Mouse (Mus musculus) right cerebral cortex, adult 2 months (tissue): ENCODE results near the gene Qrich2.
"Not testable (repeated sequence)": the region's sequence is repeated elsewhere in the genome, so short reads cannot be mapped to it uniquely, and the experiment has no call there.

Experiments used
- DNase-seq, 2 experiments: peaks; one replicate each; pipeline ENCODE4 v3.0.0; 2021 to 2022; ENCODE audit warnings: low spot score in 2 of 2

Qrich2 gene

DNA sequence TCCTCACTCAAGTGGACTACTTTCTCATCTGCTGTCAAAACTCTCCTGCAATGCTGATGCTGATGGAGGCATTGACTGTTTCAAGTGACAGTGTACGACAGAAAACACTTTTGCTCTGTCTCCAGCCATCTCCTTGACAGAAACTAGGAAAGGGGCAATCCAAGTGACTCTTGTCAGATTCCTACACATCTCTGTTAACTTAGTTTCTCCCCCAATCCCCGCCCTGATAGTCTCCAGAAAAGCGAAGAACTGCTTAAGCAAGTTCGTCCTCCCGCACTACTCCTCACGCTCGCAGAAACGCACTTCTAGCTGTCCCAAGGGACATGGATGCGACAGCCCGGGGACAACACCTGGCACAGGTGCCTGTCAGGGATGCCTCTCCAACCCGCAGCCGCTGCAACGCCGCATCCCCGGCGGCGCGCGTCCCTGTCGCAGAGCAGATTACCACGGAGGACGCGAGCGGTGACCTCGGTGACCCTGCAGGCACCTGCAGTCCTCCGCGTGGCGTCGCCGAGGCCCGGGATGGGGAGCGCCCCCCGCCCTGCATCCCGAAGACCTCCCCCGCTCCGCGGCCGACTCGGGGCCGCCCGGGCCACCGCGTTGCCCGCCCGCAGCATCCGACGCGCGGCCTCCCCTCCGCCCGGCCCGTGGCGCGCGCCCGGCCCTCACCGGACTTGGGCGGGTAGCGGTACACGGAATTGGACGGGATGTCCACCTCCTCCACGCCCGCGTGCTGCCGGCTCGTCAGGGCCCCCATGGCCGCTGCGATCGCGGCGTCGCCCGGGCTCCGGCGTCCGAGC, 53.8 kb downstream of the Qrich2 start:
- DNase-seq: peak in 1 of 2 experiments; percentile 15

DNA sequence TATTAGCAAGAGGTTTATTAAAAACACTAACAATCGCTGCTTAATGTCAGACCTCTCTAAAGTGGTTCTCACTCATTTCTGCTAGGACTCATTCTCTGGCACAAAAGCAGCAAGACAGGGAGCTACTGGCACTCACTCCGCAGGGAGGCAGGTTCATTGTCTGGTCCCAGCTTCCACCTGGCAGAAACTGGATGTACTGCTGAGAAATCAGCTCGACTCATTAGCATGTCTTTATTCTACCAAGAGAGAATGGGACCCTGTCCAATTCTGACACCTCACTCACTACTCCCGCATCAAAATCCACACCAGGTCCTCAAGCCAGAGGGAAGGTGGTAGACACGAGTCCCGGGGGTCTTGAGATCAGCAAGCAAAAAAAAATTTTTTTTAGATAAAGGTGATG, 54.5 kb downstream of the Qrich2 start:
- DNase-seq: no peak

DNA sequence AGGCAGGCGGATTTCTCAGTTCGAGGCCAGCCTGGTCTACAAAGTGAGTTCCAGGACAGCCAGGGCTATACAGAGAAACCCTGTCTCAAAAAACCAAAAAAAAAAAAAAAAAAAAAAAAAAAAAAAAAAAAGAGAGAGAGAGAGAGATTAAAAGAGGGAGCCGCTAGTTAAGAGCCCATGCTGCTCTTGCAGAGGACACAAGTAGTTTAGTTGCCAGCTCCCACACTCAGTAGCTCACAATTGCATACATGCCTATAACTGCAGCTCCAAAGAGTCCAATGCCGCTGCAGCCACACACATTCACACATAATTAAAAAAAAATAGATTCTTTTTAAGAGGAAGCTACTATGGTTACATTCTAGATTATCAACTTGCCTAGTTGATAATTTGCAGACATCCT, 55.6 kb downstream of the Qrich2 start:
- not testable (repeated sequence) for DNase-seq

- DNase-seq: no peak
These were observed 57.0 kb downstream of the Qrich2 start for GRCm38 (mm10) chr11:116409008-116409407.

- peak; percentile 35 to 39 for DNase-seq
These were observed 59.8 kb downstream of the Qrich2 start for GRCm38 (mm10) chr11:116406231-116406728.

GRCm38 (mm10) chr11:116405601-116406000, 60.4 kb downstream of the Qrich2 start:
- no peak for DNase-seq

GRCm38 (mm10) chr11:116400560-116400959, 65.5 kb downstream of the Qrich2 start:
- no peak for DNase-seq

GRCm38 (mm10) chr11:116398348-116398677, 67.7 kb downstream of the Qrich2 start:
- DNase-seq: no peak

DNA sequence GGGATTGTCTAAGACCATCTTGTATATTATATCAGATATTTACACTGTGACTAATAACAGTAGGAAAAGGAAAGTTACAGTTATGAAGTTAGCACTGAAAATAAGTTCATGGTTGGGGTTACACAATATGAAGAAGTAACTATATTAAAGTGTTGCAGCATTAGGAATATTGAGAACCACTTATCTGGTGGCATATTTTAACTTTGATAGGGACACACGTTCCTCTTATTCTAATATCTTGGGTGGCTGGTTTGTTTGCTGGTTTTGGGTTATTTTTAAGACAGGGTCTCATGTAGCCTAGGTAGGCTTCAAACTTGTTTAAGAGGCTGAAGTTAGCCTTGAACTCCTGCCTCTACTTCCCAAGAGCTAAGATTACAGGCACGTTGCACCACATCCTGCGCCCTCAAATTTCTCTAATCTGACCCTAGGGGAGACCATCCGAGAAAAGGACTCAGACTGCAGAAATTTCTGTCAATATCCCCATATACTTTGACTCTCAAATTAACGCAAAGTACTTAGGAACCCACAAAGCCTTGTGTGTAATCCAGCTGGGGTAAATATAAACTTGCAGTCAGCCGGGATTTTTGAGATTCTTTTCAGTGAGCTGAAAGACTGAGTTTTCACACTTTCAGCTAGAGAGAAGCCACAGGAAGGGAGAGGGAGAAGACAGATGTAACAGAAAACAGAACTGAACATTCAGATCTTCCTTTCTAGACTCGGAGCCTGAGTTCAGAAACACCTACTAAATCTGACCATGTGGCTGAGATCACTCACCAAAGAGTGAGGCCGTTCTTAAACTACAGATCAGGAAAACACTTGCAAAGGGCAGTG, 68.3 kb downstream of the Qrich2 start:
- no peak for DNase-seq

GRCm38 (mm10) chr11:116396934-116397330, 69.1 kb downstream of the Qrich2 start:
- no peak for DNase-seq

GRCm38 (mm10) chr11:116396276-116396933, 69.6 kb downstream of the Qrich2 start:
- no peak for DNase-seq

DNA sequence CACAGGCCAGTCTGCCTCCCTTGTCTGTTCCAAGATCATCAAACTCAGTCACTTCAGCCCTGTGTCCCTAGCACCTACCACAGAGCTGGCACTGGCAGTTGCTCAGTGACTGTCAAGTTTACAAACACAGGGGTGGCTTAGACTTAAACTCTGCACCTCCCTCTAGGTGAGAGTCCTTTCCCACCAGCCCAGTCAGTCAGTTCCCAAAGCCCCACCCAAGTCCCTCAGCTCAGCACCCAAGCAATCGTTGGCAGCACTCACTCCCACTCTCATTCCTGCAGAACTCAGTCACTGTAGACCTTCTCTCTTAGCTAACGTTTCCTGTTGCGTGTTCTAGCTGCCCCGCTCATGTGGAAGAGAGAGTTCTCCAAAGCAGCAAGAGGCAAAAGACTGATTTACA, 71.3 kb downstream of the Qrich2 start:
- DNase-seq: no peak
